Mouse (Mus musculus) ES-E14 (cell line): ENCODE measurements at regions not wholly inside any gene's neighbourhood (a gene's known extent, or its start where the extent isn't known, plus 50 kb on each side); places are given as distances from the start of the nearest gene placed in this dataset.

Source experiments
- DNase-seq: peaks from one replicate; pipeline ENCODE4 v3.0.0-alpha.2; 2013; ENCODE audit warnings: low read depth, low spot score
- H3K27ac ChIP-seq: 2 replicates; pipeline ENCODE4 v1.5.1; 2012; ENCODE audit warnings: low read depth, mild to moderate bottlenecking, low read length, moderate library complexity, mixed read lengths; ENCODE audit not compliant: poor library complexity, insufficient read depth, severe bottlenecking
- H3K36me3 ChIP-seq: 2 replicates; pipeline ENCODE4 v1.6.1; 2012; ENCODE audit warnings: mild to moderate bottlenecking, low read length, moderate library complexity, mixed read lengths; ENCODE audit not compliant: control insufficient read depth, poor library complexity, insufficient read depth, severe bottlenecking
- H3K4me1 ChIP-seq, 2 experiments: fragments of 150-350 bp in 1 of 2; sonication (generic) in 1 of 2; 2 replicates each; pipeline ENCODE4 v1.6.1; 2012; ENCODE audit warnings: low read length in 2 of 2, mild to moderate bottlenecking in 1 of 2, mixed read lengths in 1 of 2; ENCODE audit not compliant: control insufficient read depth in 2 of 2, insufficient read depth in 2 of 2, poor library complexity in 1 of 2
- H3K4me3 ChIP-seq, 2 experiments: fragments of 150-350 bp in 1 of 2; sonication (generic) in 1 of 2; 2 replicates each; pipeline ENCODE4 v1.5.1; 2012; ENCODE audit warnings: low read length in 2 of 2, low read depth in 1 of 2, mild to moderate bottlenecking in 1 of 2, mixed read lengths in 1 of 2; ENCODE audit not compliant: insufficient read depth in 1 of 2, poor library complexity in 1 of 2, severe bottlenecking in 1 of 2
- H3K9ac ChIP-seq: 2 replicates; pipeline ENCODE4 v1.6.1; 2012; ENCODE audit warnings: low read depth, mild to moderate bottlenecking, low read length, mixed read lengths; ENCODE audit not compliant: poor library complexity, insufficient read depth, severe bottlenecking
- H3K9me3 ChIP-seq: fragments of 150-350 bp; sonication (generic); 2 replicates; pipeline ENCODE4 v1.6.1; 2012; ENCODE audit warnings: low read depth, mild to moderate bottlenecking, low read length; ENCODE audit not compliant: control insufficient read depth, insufficient read depth
- CHD2 ChIP-seq: IDR thresholded peaks from 2 replicates; pipeline ENCODE4 v1.6.1; 2014; ENCODE audit warnings: mild to moderate bottlenecking, low read depth, low read length, inconsistent platforms
- HCFC1 ChIP-seq: IDR thresholded peaks from 2 replicates; pipeline ENCODE4 v1.6.1; 2012; ENCODE audit warnings: low read length, inconsistent platforms, borderline replicate concordance; ENCODE audit not compliant: insufficient read depth
- MAFK ChIP-seq: IDR thresholded peaks from 2 replicates; pipeline ENCODE4 v1.6.1; 2014; ENCODE audit warnings: mild to moderate bottlenecking, low read depth, low read length, inconsistent platforms; ENCODE audit not compliant: insufficient read depth
- ZC3H11A ChIP-seq: IDR thresholded peaks from 2 replicates; pipeline ENCODE4 v1.6.1; 2012; ENCODE audit warnings: low read depth, mild to moderate bottlenecking, inconsistent platforms, low read length, borderline replicate concordance
- ZNF384 ChIP-seq: IDR thresholded peaks from 2 replicates; pipeline ENCODE4 v1.6.1; 2012; ENCODE audit warnings: low read depth, low read length, inconsistent platforms
- in situ Hi-C, 2 experiments: fragments of 600-800 bp; cut with MboI; formaldehyde crosslinking; loops; one replicate each; pipeline ENCODE4 v1.15.1; 2025; ENCODE audit warnings: low sequenced_read_pairs in 2 of 2, inconsistent platforms in 1 of 2; ENCODE audit not compliant: unreplicated experiment in 2 of 2

- TF ChIP-seq ZC3H11A, result no peak
- no peak for TF ChIP-seq CHD2
- no peak for TF ChIP-seq ZNF384
- no peak for TF ChIP-seq MAFK
- no peak for TF ChIP-seq HCFC1
- Histone ChIP-seq H3K27ac (no peak overlapping the region), H3K9me3 (no peaks in the 10 kb centered on the region), H3K36me3 (no peaks in the 10 kb centered on the region), H3K4me1 (no peaks in the 10 kb centered on the region), H3K4me3 (no peak overlapping the region), H3K9ac (no peak overlapping the region)
- in situ Hi-C loops, result no loop called here
- no peak for DNase-seq
Measured at GRCm38 (mm10) chr11:24716539-24717287, 638.9 kb downstream of the Bcl11a start.

- TF ChIP-seq HCFC1 (no peak), MAFK (no peak), CHD2 (no peak), ZC3H11A (no peak), ZNF384 (no peak)
- Histone ChIP-seq H3K4me1 (no peaks in the 10 kb centered on the region), H3K36me3 (no peaks in the 10 kb centered on the region), H3K9ac (no peak overlapping the region), H3K9me3 (no peaks in the 10 kb centered on the region), H3K4me3 (no peak overlapping the region), H3K27ac (no peak overlapping the region)
- in situ Hi-C loops, result no loop called here
- no peak for DNase-seq
Measured at GRCm38 (mm10) chr11:24724259-24724937, 646.5 kb downstream of the Bcl11a start.

GRCm38 (mm10) chr11:24726331-24726730 is 648.5 kb downstream of the Bcl11a start:
- in situ Hi-C loops, result no loop called here
- DNase-seq, result no peak
- Histone ChIP-seq H3K36me3 (no peaks in the 10 kb centered on the region), H3K9ac (no peak overlapping the region), H3K27ac (no peak overlapping the region), H3K4me3 (no peak overlapping the region), H3K4me1 (no peaks in the 10 kb centered on the region), H3K9me3 (no peaks in the 10 kb centered on the region)
- no peak for TF ChIP-seq ZNF384
- TF ChIP-seq MAFK, result no peak
- no peak for TF ChIP-seq CHD2
- no peak for TF ChIP-seq ZC3H11A
- no peak for TF ChIP-seq HCFC1

GRCm38 (mm10) chr11:24727404-24727803 is 649.5 kb downstream of the Bcl11a start:
- H3K9me3 ChIP-seq, result no peaks in the 10 kb centered on the region
- H3K9ac ChIP-seq, result no peak overlapping the region
- H3K27ac ChIP-seq, result no peak overlapping the region
- TF ChIP-seq HCFC1 (no peak), ZC3H11A (no peak), MAFK (no peak), CHD2 (no peak), ZNF384 (no peak)
- H3K4me1 ChIP-seq, result no peaks in the 10 kb centered on the region
- H3K4me3 ChIP-seq, result no peak overlapping the region
- in situ Hi-C loops, result no loop called here
- DNase-seq, result no peak
- no peaks in the 10 kb centered on the region for H3K36me3 ChIP-seq

GRCm38 (mm10) chr11:24731431-24731830 is 653.6 kb downstream of the Bcl11a start:
- in situ Hi-C loops, result no loop called here
- TF ChIP-seq MAFK, result no peak
- no peak for TF ChIP-seq HCFC1
- no peak for TF ChIP-seq ZC3H11A
- TF ChIP-seq CHD2, result no peak
- no peak for TF ChIP-seq ZNF384
- Histone ChIP-seq H3K4me3 (no peak overlapping the region), H3K27ac (no peak overlapping the region), H3K9me3 (no peaks in the 10 kb centered on the region), H3K9ac (no peak overlapping the region), H3K36me3 (no peaks in the 10 kb centered on the region), H3K4me1 (no peaks in the 10 kb centered on the region)
- DNase-seq, result no peak
